Mouse (Mus musculus) neural tube, embryonic 12.5 days (tissue): ENCODE measurements around the gene Rplp0. TPM values are rescaled to one million over a fixed set of nuclear protein-coding genes. Genes with fewer than 3 reads are reported as not detected.
A peak's percentile ranks its signal among the peaks of the same experiment; 100 is the strongest.

ENCODE experiments used
- ATAC-seq: fragments of 200-750 bp; cut with Nextera tagmentation; 2 replicates; pipeline ENCODE4 v1.8.0; 2017; ENCODE audit warnings: low read depth, mild to moderate bottlenecking, moderate TSS enrichment, moderate library complexity; ENCODE audit not compliant: low FRiP score
- H3K27ac ChIP-seq: fragments of 300-500 bp; sonication (generic); 2 replicates; pipeline ENCODE4 v1.5.1; 2016
- H3K27me3 ChIP-seq: fragments of 300-500 bp; sonication (generic); replicated peaks from 2 replicates; pipeline ENCODE4 v1.6.1; 2016; ENCODE audit warnings: mild to moderate bottlenecking
- H3K36me3 ChIP-seq: fragments of 300-500 bp; sonication (generic); 2 replicates; pipeline ENCODE4 v1.6.1; 2016; ENCODE audit warnings: mild to moderate bottlenecking
- H3K4me1 ChIP-seq: fragments of 300-500 bp; sonication (generic); 2 replicates; pipeline ENCODE4 v1.6.1; 2016
- H3K4me2 ChIP-seq: fragments of 300-500 bp; sonication (generic); replicated peaks from 2 replicates; pipeline ENCODE4 v1.6.1; 2016; ENCODE audit warnings: mild to moderate bottlenecking
- H3K4me3 ChIP-seq: fragments of 300-500 bp; sonication (generic); 2 replicates; pipeline ENCODE4 v1.5.1; 2016
- H3K9ac ChIP-seq: fragments of 300-500 bp; sonication (generic); 2 replicates; pipeline ENCODE4 v1.6.1; 2016; ENCODE audit warnings: mild to moderate bottlenecking
- H3K9me3 ChIP-seq: fragments of 300-500 bp; sonication (generic); 2 replicates; pipeline ENCODE4 v1.6.1; 2016; ENCODE audit warnings: mild to moderate bottlenecking
- WGBS: fragments of 180-500 bp; shearing (Covaris S2); methylation state at CpG from one replicate; pipeline ENCODE4 v1.1.7; 2016; 5-methylcytosine and 5-hydroxymethylcytosine counted together
- polyA plus RNA-seq: library from polyadenylated mRNA; unstranded; fragments of >200 nt; fragmentation: Nextera tagmentation; extraction: Ambion mirVana; gene quantifications from 2 replicates; pipeline ENCODE4 v1.2.1, GENCODE M21; 2016

The Rplp0 gene
- polyA plus RNA-seq, 1 experiment from 2014 or later = 843 TPM

DNA sequence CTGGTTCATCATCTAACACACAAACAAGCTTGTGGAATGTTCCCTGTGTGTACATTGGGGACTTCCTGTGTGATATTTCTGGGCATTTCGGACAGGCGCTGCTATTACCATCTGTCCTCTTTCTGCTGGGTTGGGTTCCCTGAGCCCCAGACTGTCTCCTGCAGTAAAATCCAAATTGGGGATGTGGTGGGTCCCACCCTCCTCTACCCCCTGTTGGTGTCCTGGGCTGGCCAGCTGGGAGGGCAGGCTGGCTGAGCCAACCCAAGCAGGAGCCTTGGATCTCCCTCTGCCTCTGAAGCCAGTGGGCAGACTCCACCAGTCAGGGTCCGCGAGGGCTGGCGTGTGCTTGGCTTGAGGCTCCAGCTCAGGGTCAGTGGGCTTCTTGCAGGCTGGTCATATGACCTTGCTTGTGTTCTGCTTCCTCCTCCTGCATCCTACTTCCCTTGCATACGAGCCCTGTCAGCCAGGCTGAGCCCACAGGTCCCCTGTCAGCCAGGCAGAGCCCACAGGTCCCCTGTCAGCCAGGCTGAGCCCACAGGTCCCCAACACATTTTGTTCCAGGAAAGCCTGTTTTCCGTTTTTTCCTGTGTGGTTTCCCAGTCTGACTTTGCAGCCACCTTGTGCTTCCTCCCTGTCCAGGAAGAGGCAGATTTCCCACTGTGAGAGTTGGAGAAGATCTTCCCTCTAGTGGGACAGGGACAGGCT lies 29.4 kb upstream of the Rplp0 start:
- Histone ChIP-seq H3K4me1 (peaks cover 51% of the 10 kb centered on the region), H3K4me2 (no peak overlapping the region), H3K4me3 (no peak overlapping the region), H3K9ac (0 out of 2 replicates have a peak overlapping the region, but pooled peaks have one; percentile 33), H3K36me3 (no peaks in the 10 kb centered on the region), H3K27ac (no peak overlapping the region; the same call in 1 of the 2 replicates), H3K27me3 (0 out of 2 replicates have a peak, but pooled peaks cover 3% of the 10 kb centered on the region), H3K9me3 (no peaks in the 10 kb centered on the region)
- no peak for ATAC-seq
- WGBS = 70% methylated on average over 7 of the region's 7 CpGs

GRCm38 (mm10) chr5:115530447-115530809 lies 28.8 kb upstream of the Rplp0 start:
- no peak for ATAC-seq
- no peak overlapping the region for H3K4me2 ChIP-seq
- no peak overlapping the region for H3K27ac ChIP-seq
- no peaks in the 10 kb centered on the region for H3K36me3 ChIP-seq
- H3K27me3 ChIP-seq = 0 out of 2 replicates have a peak, but pooled peaks cover 3% of the 10 kb centered on the region
- H3K9me3 ChIP-seq = no peaks in the 10 kb centered on the region
- H3K4me1 ChIP-seq = peaks cover 56% of the 10 kb centered on the region
- H3K9ac ChIP-seq = 0 out of 2 replicates have a peak overlapping the region, but pooled peaks have one; percentile 33
- no peak overlapping the region for H3K4me3 ChIP-seq
- WGBS = 62% methylated on average over 8 of the region's 8 CpGs

GRCm38 (mm10) chr5:115531671-115532270 lies 27.5 kb upstream of the Rplp0 start:
- Histone ChIP-seq H3K36me3 (no peaks in the 10 kb centered on the region), H3K4me3 (no peak overlapping the region), H3K9me3 (no peaks in the 10 kb centered on the region), H3K9ac (peak overlapping the region; percentile 17; the same call in 1 of the 2 replicates), H3K4me2 (peak overlapping the region; percentile 21), H3K27me3 (0 out of 2 replicates have a peak, but pooled peaks cover 3% of the 10 kb centered on the region), H3K27ac (peak overlapping the region; percentile 27; the same call in 1 of the 2 replicates), H3K4me1 (peaks cover 58% of the 10 kb centered on the region)
- peak; percentile 66 for ATAC-seq
- 41% methylated on average over 18 of the region's 18 CpGs for WGBS

GRCm38 (mm10) chr5:115534290-115534731 lies 25.0 kb upstream of the Rplp0 start:
- Histone ChIP-seq H3K27me3 (0 out of 2 replicates have a peak, but pooled peaks cover 6% of the 10 kb centered on the region), H3K4me1 (peaks cover 65% of the 10 kb centered on the region), H3K27ac (no peak overlapping the region), H3K9me3 (no peaks in the 10 kb centered on the region), H3K4me2 (no peak overlapping the region), H3K36me3 (no peaks in the 10 kb centered on the region), H3K9ac (no peak overlapping the region), H3K4me3 (no peak overlapping the region)
- ATAC-seq = no peak
- WGBS = 24% methylated on average over 16 of the region's 16 CpGs

- Histone ChIP-seq H3K36me3 (no peaks in the 10 kb centered on the region), H3K9me3 (no peaks in the 10 kb centered on the region), H3K27me3 (0 out of 2 replicates have a peak, but pooled peaks cover 6% of the 10 kb centered on the region), H3K9ac (no peak overlapping the region), H3K27ac (no peak overlapping the region), H3K4me2 (no peak overlapping the region), H3K4me3 (no peak overlapping the region), H3K4me1 (peaks cover 62% of the 10 kb centered on the region)
- WGBS = 58% methylated on average over 8 of the region's 8 CpGs
- ATAC-seq = no peak
These were observed 24.4 kb upstream of the Rplp0 start for GRCm38 (mm10) chr5:115534856-115535255.

- WGBS = 37% methylated on average over 7 of the region's 7 CpGs
- peaks cover 54% of the 10 kb centered on the region for H3K4me1 ChIP-seq
These were observed 23.6 kb upstream of the Rplp0 start for GRCm38 (mm10) chr5:115535635-115536034.

DNA sequence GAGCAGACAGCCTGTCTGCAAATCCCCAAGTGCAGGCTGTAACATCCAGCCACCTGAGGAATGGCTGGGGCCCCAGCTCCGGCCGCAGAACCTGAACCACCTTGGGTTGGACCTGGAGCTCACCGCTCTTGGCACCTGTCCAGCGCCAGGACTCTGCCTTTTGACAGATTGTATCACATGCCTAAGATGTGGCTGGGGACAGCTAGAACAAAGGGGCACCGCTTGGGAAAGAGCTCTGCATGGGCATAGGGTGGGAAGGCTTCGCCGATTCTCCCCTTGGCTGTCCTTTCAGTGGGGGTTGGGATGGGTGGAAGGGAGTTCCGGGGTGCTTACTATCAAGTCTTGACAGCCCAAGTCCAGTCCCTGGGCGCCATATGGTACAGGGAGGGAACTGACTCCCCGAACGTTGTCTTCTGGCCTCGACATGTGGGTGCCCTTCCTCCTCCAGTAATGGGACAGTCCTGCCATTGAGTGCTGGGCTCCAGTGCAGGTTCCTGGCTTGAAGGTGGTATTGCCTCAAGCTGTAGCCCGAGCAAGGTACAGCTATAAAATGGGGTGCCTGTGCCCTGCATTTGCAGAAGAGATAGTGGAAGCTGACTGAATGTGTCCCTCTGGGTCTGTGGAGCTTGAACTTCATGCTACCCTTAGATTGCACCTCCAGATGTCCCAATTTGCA lies 21.1 kb upstream of the Rplp0 start:
- Histone ChIP-seq H3K27ac (no peak overlapping the region), H3K4me2 (0 out of 2 replicates have a peak overlapping the region, but pooled peaks have one; percentile 8), H3K9me3 (no peaks in the 10 kb centered on the region), H3K9ac (no peak overlapping the region), H3K27me3 (0 out of 2 replicates have a peak, but pooled peaks cover 6% of the 10 kb centered on the region), H3K36me3 (no peaks in the 10 kb centered on the region), H3K4me3 (no peak overlapping the region), H3K4me1 (peaks cover 40% of the 10 kb centered on the region)
- ATAC-seq = peak; percentile 11; the same call in 1 of the 2 replicates
- 74% methylated on average over 13 of the region's 13 CpGs for WGBS

More at GRCm38 (mm10) chr5:115535635-115536034, 23.6 kb upstream of the Rplp0 start:
- Histone ChIP-seq H3K9ac (no peak overlapping the region), H3K9me3 (no peaks in the 10 kb centered on the region), H3K27ac (no peak overlapping the region), H3K27me3 (0 out of 2 replicates have a peak, but pooled peaks cover 6% of the 10 kb centered on the region), H3K36me3 (no peaks in the 10 kb centered on the region), H3K4me3 (no peak overlapping the region), H3K4me2 (no peak overlapping the region)
- no peak for ATAC-seq

- Histone ChIP-seq H3K4me3 (no peak overlapping the region), H3K4me2 (0 out of 2 replicates have a peak overlapping the region, but pooled peaks have one; percentile 8), H3K9me3 (no peaks in the 10 kb centered on the region), H3K36me3 (no peaks in the 10 kb centered on the region), H3K27ac (no peak overlapping the region), H3K9ac (no peak overlapping the region), H3K4me1 (peaks cover 42% of the 10 kb centered on the region), H3K27me3 (0 out of 2 replicates have a peak, but pooled peaks cover 6% of the 10 kb centered on the region)
- peak; percentile 85 for ATAC-seq
- 1% methylated on average over 12 of the region's 12 CpGs for WGBS
These were observed 20.6 kb upstream of the Rplp0 start for GRCm38 (mm10) chr5:115538693-115539043.

DNA sequence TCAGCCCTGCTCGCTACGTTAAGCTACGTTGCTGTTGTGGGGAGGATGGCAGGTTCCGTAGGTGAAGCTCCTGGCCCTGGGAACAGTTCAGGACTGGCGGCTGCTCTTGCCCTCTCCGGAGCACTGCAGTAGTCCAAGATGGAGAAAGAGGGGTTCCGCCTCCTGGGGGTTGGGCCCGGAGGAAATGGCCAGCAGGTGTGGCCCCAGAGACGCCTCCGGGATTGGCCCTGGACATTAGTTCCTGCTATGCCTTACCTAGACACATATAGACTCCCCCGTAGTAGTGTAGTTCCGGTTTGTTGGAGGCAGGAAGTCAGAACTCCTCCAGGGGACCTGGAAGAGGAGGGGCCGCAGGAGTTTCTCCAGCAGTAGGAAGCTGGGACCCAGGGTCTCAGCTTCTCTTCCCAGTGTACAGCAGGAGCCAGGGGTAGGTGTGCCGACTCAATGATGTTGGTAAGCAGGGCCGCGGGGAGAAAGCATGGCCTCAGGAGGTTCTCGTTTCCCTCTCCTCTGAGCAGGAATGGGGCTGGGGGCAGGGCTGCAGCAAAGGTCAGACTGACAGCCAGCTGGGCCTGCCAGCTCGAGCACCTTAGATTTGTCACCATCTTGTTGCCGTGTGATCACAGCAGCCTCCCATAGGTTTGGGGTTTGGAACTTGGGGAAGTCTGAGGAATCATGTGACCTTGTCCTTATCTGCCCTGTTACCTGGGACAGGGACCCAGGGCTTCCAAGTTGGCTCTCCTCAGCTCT lies 16.5 kb upstream of the Rplp0 start:
- H3K36me3 ChIP-seq = peaks cover 15% of the 10 kb centered on the region
- H3K9me3 ChIP-seq = no peaks in the 10 kb centered on the region
- H3K9ac ChIP-seq = no peak overlapping the region
- H3K4me2 ChIP-seq = no peak overlapping the region
- peaks cover 34% of the 10 kb centered on the region for H3K4me1 ChIP-seq
- WGBS = 67% methylated on average over 19 of the region's 19 CpGs
- H3K27me3 ChIP-seq = 0 out of 2 replicates have a peak, but pooled peaks cover 3% of the 10 kb centered on the region
- H3K27ac ChIP-seq = no peak overlapping the region
- no peak overlapping the region for H3K4me3 ChIP-seq
- ATAC-seq = no peak

DNA sequence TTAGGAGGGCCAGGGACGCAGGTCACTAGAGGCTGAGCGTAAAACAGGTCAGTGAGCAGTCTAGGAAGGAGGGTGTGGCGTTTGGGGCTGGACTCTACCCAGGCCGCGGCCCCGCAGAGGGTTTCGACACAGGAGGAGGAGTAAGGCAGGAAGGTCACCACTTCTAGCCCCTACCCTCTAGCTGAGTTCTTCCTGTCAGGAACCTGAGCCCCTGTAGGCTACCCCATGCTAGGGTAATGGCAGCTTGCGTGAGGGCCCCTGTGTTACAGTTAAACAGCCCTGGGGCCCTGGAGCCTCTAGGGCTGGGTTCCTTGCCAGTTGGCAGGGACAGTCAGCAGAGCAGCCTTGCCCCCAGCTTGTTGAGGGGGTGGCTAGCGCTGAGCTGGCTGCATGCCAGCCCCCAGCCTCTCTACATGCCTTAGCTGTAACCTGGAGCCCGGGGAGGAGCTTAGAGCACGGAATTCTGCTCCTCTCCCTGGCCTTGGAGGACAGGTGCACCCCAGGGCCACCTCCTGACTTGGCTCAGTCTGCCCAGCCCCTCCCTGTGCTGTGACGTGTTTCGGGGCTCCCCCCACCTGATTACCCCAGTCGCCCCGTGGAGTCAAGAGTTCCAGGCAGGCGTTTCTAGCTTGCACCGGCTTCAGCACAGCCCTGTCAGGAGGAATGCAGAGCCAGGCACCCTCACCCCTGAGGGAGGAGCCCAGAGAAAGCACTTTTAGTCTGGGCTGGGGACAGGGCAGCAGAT lies 15.6 kb upstream of the Rplp0 start:
- Histone ChIP-seq H3K36me3 (peaks cover 20% of the 10 kb centered on the region), H3K4me1 (peaks cover 26% of the 10 kb centered on the region), H3K4me3 (no peak overlapping the region), H3K27ac (no peak overlapping the region), H3K9me3 (no peaks in the 10 kb centered on the region), H3K9ac (0 out of 2 replicates have a peak overlapping the region, but pooled peaks have one; percentile 13), H3K4me2 (0 out of 2 replicates have a peak overlapping the region, but pooled peaks have one; percentile 21), H3K27me3 (no peaks in the 10 kb centered on the region)
- 66% methylated on average over 17 of the region's 17 CpGs for WGBS
- no peak for ATAC-seq

GRCm38 (mm10) chr5:115544655-115545185 lies 14.5 kb upstream of the Rplp0 start:
- ATAC-seq = no peak
- Histone ChIP-seq H3K27ac (no peak overlapping the region), H3K4me3 (no peak overlapping the region), H3K9me3 (no peaks in the 10 kb centered on the region), H3K36me3 (peaks cover 24% of the 10 kb centered on the region), H3K4me2 (no peak overlapping the region), H3K9ac (0 out of 2 replicates have a peak overlapping the region, but pooled peaks have one; percentile 5), H3K27me3 (no peaks in the 10 kb centered on the region), H3K4me1 (peaks cover 26% of the 10 kb centered on the region)
- WGBS = 55% methylated on average over 18 of the region's 18 CpGs
